Mouse (Mus musculus) induced T-regulatory cell, adult 2 months (primary cell): ENCODE measurements around the gene Hmcn1.

Experiments
- DNase-seq: peaks from one replicate; pipeline ENCODE4 v3.0.0-alpha.2; 2012; ENCODE audit warnings: low read depth

Gene Hmcn1

GRCm38 (mm10) chr1:150537410-150538128 is 455.7 kb downstream of the Hmcn1 start:
- DNase-seq = no peak

- DNase-seq = no peak
These were observed 457.3 kb downstream of the Hmcn1 start for GRCm38 (mm10) chr1:150535770-150536534.

- no peak for DNase-seq
These were observed 458.6 kb downstream of the Hmcn1 start for GRCm38 (mm10) chr1:150534587-150534986.

GRCm38 (mm10) chr1:150513041-150513440 is 480.2 kb downstream of the Hmcn1 start:
- DNase-seq = no peak
